Mouse (Mus musculus): ENCODE measurements around the gene Dnajc24.

Dnajc24 gene

GRCm38 (mm10) chr2:106002835-106003739 lies at the start of gene Dnajc24:
Dnajc24 (minus strand) TSS chr2:106003549.
- DNase-seq: peak; percentile 85 to 91

DNA sequence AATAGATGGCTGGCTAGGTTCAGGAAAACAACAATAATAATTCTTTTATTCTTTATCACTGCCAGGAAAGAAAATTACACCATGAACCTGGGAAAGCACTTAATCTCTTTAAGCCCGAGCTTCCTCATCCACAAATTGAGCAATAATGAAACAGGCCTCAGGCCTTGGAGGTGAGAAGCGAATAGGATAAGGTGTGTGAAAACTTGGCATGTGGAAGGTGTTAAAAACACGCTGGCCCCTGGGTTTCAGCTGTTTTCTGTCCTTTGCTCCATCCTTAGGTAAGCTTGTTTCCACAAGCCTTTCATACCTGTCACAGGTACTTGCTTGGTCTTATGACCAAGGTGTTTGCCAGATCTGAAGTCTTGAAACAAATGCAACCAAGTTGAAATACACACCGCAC lies 43.3 kb upstream of the Dnajc24 start:
- no peak for DNase-seq

GRCm38 (mm10) chr2:106042495-106042894 lies 39.1 kb upstream of the Dnajc24 start:
- no peak for DNase-seq

DNA sequence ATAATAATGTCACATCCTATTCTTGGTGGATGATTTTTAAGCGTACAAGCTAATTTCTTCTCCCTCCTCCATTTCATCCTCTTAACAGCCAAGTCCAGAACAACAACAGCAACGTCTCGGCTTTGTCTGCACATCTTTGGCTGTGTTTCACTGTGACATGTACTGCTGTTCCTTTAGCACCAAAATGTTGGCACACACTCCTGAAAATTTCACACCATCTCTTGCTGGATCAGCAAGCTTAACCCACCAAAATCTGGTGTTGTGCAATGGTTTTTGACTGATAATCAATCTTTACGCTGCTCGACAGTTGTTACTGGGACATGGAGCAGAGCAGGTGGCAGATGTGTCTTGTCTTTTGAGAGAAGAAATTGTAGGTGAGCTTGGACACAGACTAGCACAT lies 38.6 kb upstream of the Dnajc24 start:
- DNase-seq: no peak

- no peak for DNase-seq
Observed at GRCm38 (mm10) chr2:106038286-106038685, 34.9 kb upstream of the Dnajc24 start.

GRCm38 (mm10) chr2:106024895-106025294 lies 21.5 kb upstream of the Dnajc24 start:
- DNase-seq: no peak

DNA sequence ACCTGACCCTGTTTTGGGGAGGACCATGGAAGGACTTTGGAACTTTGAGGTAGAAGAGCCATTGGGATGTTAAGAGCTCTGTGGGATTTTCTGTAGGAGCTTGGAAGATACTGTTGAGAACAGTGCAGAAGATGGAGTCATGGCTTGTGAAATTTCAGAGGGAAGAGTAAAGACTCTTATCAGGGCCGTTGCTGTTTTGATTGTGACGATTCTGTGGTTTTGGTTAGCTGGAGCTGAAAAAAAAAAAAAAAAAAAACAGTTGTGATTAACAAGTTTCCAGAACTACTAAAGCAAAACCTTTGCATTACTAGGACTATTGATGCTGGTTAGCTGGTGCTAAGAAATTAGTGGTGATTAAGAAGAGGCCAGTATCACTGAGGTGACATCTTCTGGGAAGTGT lies 5.1 kb upstream of the Dnajc24 start:
- DNase-seq: no peak

DNA sequence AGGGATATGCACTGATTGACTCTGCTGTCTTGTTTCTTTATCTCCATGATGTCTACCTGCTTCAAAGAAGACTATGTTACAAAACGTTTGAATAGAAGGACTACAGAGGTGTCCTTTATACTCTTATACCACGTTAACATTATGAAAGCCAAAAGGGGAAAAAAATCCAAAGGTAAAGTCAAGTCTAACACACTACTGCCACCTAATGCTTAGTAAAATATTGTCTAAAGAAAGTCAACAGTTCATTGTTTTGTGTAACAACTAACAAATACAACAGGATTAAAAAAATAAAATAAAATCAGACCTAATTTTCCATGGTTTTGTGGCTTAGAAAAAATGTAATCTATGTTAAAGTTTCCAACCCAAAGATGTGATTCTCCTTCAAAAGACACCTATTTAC lies 15.3 kb downstream of the Dnajc24 start:
- no peak for DNase-seq

GRCm38 (mm10) chr2:105987131-105987530 lies 16.2 kb downstream of the Dnajc24 start:
- no peak for DNase-seq

DNA sequence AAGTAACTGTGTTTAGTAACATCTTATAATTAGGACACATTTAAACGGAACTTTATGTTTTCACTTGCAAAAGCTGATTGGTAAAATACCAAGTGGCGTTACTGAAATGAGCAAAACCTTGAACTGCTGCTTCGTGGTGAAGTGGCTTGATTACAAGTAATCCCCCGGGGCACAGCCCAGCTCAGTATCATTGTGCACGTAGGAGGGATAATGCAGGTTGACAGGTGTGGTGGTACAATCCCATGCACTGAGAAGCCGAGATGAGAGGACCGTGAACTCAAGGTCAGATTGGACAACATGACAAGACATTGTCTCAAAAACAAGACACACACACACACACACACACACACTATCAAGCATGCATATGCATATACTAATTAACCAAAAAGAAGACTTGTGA lies 18.1 kb downstream of the Dnajc24 start:
- no peak for DNase-seq

DNA sequence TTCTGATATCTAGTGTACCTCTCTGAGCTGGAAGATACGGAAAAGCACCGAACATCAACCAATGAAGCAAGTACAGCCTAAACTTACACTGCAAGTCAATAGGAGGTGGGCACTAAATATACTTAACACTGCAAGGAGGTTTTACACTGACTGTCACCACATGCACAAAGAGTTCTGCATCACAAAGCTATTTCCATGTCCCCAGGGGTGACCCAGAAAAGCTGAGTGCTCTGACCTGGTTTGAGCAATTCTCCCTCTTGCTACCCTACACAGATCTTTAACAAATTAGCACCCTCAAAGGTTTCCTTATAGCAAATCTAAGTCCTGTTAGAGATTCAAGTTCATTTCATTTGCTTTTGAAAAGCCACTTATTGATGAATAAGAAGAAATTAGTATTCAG lies 25.3 kb downstream of the Dnajc24 start:
- no peak for DNase-seq

GRCm38 (mm10) chr2:105973941-105974340 lies 29.4 kb downstream of the Dnajc24 start:
- DNase-seq: no peak

DNA sequence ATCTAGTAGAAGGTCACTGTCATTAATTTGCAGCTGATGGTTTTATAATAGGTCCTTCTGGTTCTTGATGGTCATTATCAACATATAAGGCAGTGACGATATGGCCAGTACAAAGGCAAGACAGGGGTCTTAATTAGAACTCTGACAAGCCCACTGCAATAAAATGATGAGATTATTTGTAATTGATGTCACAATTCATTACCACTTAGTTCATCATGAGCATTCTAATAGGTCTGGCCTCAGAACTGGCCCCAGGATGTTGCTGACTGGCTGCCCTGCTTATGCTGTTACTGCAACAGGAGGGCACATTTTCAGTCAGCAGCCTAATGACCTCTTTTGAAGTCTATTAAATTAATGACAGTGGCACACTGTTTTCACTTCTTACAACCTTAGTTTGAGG lies 39.9 kb downstream of the Dnajc24 start:
- no peak for DNase-seq

DNA sequence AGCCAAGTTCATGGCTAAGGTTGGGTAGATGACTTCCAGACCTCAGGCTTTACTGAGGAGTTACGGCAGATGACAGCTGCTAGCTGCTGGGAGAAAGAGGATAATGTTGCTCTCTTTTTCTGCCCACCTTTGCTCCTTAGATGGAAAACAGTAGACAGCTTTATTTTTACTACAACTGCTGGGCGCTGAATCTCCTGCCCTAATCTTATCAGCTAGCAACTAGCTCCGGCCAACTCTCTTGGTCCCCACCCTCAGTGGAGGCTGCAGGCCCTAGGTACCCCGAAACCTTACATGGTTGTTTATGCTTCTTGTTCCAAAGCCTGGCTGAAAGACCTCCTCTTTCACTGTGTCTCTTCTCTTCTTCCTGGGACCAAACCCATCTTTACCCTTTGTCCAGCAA lies 49.5 kb downstream of the Dnajc24 start:
- no peak for DNase-seq

DNA sequence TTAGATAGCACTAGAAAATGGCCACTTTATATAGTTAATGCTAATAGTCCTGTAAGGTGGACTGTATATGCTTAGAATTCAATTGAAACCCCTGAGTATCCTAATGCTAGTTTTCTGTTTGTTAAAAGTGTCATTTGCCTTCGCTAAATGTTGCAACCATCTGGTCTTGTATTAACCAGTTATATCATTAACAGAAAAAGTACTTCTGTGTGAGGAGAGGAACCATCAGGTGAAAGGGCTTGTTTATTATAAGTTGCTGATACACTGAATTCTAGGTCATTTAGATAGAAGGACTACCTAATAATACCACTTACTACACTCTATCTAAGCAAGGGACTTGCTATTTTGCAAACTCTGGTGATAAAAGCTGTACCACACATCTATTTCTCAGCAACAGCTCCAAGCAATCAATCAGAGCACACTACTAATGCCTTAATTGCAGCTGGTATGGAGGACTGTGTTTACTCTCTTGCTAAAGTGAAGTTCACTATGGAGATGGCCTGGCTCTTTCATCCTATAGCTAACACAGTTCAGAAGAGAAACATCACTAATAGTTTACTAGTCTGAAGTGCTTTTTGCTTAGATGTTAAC lies 51.9 kb downstream of the Dnajc24 start:
- DNase-seq: no peak

- DNase-seq: no peak
Observed at GRCm38 (mm10) chr2:105950131-105950530, 53.2 kb downstream of the Dnajc24 start.

- no peak for DNase-seq
Observed at GRCm38 (mm10) chr2:105917623-105918346, 85.6 kb downstream of the Dnajc24 start.
